ENCODE assay signal across 1 mouse cellular context in genomic region chr5:30774601-30775371, GRCm38 (mm10).
TF ChIP-seq lines count a peak whose summit lies in the region.

No protein-coding gene starts in this region.

TF ChIP-seq in CH12.LX, 34 proteins besides CTCF, POLR2A, EP300 and RAD21 (continued from another document):
- peak; percentile 94 for TF ChIP-seq CHD2 (IDR thresholded peaks at IDR 0.05; ENCODE audit: low read length)
- TF ChIP-seq ZC3H11A (IDR thresholded peaks at IDR 0.05; ENCODE audit: low read depth, low read length): peak; percentile 8; the same call in 1 of the 2 replicates
- no peak for TF ChIP-seq USF1 (IDR thresholded peaks at IDR 0.05; ENCODE audit: low read depth, low read length)
- TF ChIP-seq BHLHE40 (IDR thresholded peaks at IDR 0.05; ENCODE audit: low read depth, low read length): 0 out of 2 replicates have a peak, but pooled peaks have one; percentile 36
- TF ChIP-seq SMC3 (IDR thresholded peaks at IDR 0.05; ENCODE audit: low read depth, low read length): peak; percentile 87
- 0 out of 2 replicates have a peak, but pooled peaks have one; percentile 32 for TF ChIP-seq TCF12 (IDR thresholded peaks at IDR 0.05; ENCODE audit: low read depth, low read length)
- peak; percentile 60 for TF ChIP-seq IRF4 (IDR thresholded peaks at IDR 0.05; ENCODE audit: low read depth, low read length)
- TF ChIP-seq SIN3A (IDR thresholded peaks at IDR 0.05; ENCODE audit: low read length): no peak
- peak; percentile 40; the same call in 1 of the 2 replicates for TF ChIP-seq HCFC1 (IDR thresholded peaks at IDR 0.05; ENCODE audit: low read depth, low read length)
